Mouse (Mus musculus) liver, embryonic 14.5 days (tissue): ENCODE results near the gene Mapkapk3. TPM values are rescaled to one million over a fixed set of nuclear protein-coding genes. Genes with fewer than 3 reads are reported as not detected.
A peak's percentile ranks its signal among the peaks of the same experiment; 100 is the strongest.

Experiments
- ATAC-seq: fragments of 200-750 bp; cut with Nextera tagmentation; 2 replicates; pipeline ENCODE4 v1.8.0; 2017; ENCODE audit warnings: moderate number of reproducible peaks, mild to moderate bottlenecking, moderate library complexity; ENCODE audit not compliant: insufficient read depth
- DNase-seq, 3 experiments: peaks; one replicate each; pipeline ENCODE4 v3.0.0-alpha.2; 2012 to 2013; ENCODE audit warnings: low read depth in 3 of 3, low spot score in 3 of 3
- H3K27ac ChIP-seq: fragments of 300-500 bp; sonication (generic); 2 replicates; pipeline ENCODE4 v1.5.1; 2014; ENCODE audit warnings: moderate library complexity, mild to moderate bottlenecking, control low read depth, inconsistent platforms
- H3K27me3 ChIP-seq: fragments of 300-500 bp; sonication (generic); 2 replicates; pipeline ENCODE4 v1.6.1; 2014; ENCODE audit warnings: mild to moderate bottlenecking, low read length, moderate library complexity; ENCODE audit not compliant: control insufficient read depth, insufficient read depth
- H3K36me3 ChIP-seq: fragments of 300-500 bp; sonication (generic); replicated peaks from 2 replicates; pipeline ENCODE4 v1.6.1; 2014; ENCODE audit warnings: low read depth; ENCODE audit not compliant: control insufficient read depth, insufficient read depth
- H3K4me1 ChIP-seq, 2 experiments: fragments of 200-500 bp in 1 of 2; fragments of 300-500 bp in 1 of 2; sonication (generic) in 1 of 2; replicated peaks; 2 replicates each; pipeline ENCODE4 v1.6.1; 2012 to 2014; ENCODE audit warnings: antibody characterized with exemption in 1 of 2, inconsistent platforms in 1 of 2, low read length in 1 of 2; ENCODE audit not compliant: control insufficient read depth in 2 of 2, insufficient read depth in 2 of 2
- H3K4me2 ChIP-seq: fragments of 300-500 bp; sonication (generic); 2 replicates; pipeline ENCODE4 v1.6.1; 2014; ENCODE audit warnings: low read depth, mild to moderate bottlenecking, control low read depth, moderate library complexity
- H3K4me3 ChIP-seq, 2 experiments: fragments of 200-500 bp in 1 of 2; fragments of 300-500 bp in 1 of 2; sonication (generic) in 1 of 2; 2 replicates each; pipeline ENCODE4 v1.5.1; 2012 to 2014; ENCODE audit warnings: low read depth in 2 of 2, low read length in 2 of 2, mild to moderate bottlenecking in 2 of 2, control low read depth in 1 of 2, inconsistent platforms in 1 of 2, moderate library complexity in 1 of 2; ENCODE audit not compliant: insufficient read depth in 1 of 2
- H3K9ac ChIP-seq: fragments of 300-500 bp; sonication (generic); replicated peaks from 2 replicates; pipeline ENCODE4 v1.6.1; 2014; ENCODE audit warnings: mild to moderate bottlenecking, control low read depth, moderate library complexity
- H3K9me3 ChIP-seq: fragments of 300-500 bp; sonication (generic); 2 replicates; pipeline ENCODE4 v1.6.1; 2016; ENCODE audit warnings: low read length, mixed read lengths; ENCODE audit not compliant: control insufficient read depth
- CTCF ChIP-seq: IDR thresholded peaks from 2 replicates; pipeline ENCODE4 v1.5.1; 2016; ENCODE audit warnings: antibody characterized with exemption, low read depth, control low read depth
- EP300 ChIP-seq: IDR thresholded peaks from 2 replicates; pipeline ENCODE4 v1.6.1; 2016; ENCODE audit warnings: antibody characterized with exemption, low read depth
- WGBS: fragments of 180-500 bp; shearing (Covaris S2); extraction: QIAGEN DNeasy Blood & Tissue Kit; methylation state at CpG from one replicate; pipeline ENCODE4 v1.1.7; 2014; ENCODE audit not compliant: insufficient replicate concordance; 5-methylcytosine and 5-hydroxymethylcytosine counted together
- polyA plus RNA-seq, 2 experiments: library from polyadenylated mRNA; depleted of rRNA in 1 of 2; stranded (reverse) in 1 of 2; unstranded in 1 of 2; fragments of >200 nt; fragmentation: Nextera tagmentation in 1 of 2; extraction: Ambion mirVana in 1 of 2; gene quantifications; 2 replicates each; pipeline versions ENCODE4 v1.2.1 to v1.2.3; 2012 to 2014

Gene Mapkapk3
- polyA plus RNA-seq, 2 experiments: 6.2 to 8.0 TPM

GRCm38 (mm10) chr9:107246170-107246569 lies 43.5 kb downstream of the Mapkapk3 start:
- TF ChIP-seq EP300: no peak
- TF ChIP-seq CTCF: peak; percentile 61
- H3K4me3 ChIP-seq: no peak overlapping the region
- H3K9ac ChIP-seq: no peak overlapping the region
- DNase-seq (no peak), ATAC-seq (no peak)
- H3K27ac ChIP-seq: no peak overlapping the region
- H3K9me3 ChIP-seq: no peaks in the 10 kb centered on the region
- H3K36me3 ChIP-seq: no peaks in the 10 kb centered on the region
- no peak overlapping the region for H3K4me2 ChIP-seq
- H3K27me3 ChIP-seq: no peaks in the 10 kb centered on the region
- H3K4me1 ChIP-seq: no peaks in the 10 kb centered on the region
- WGBS: 38% methylated on average over 4 of the region's 4 CpGs

- H3K9ac ChIP-seq: no peak overlapping the region
- H3K4me3 ChIP-seq: no peak overlapping the region
- H3K9me3 ChIP-seq: no peaks in the 10 kb centered on the region
- no peak for TF ChIP-seq EP300
- TF ChIP-seq CTCF: no peak
- ATAC-seq (no peak), DNase-seq (no peak)
- 51% methylated on average over 4 of the region's 4 CpGs for WGBS
- H3K27ac ChIP-seq: no peak overlapping the region
- H3K4me1 ChIP-seq: no peaks in the 10 kb centered on the region
- H3K4me2 ChIP-seq: no peak overlapping the region
- no peaks in the 10 kb centered on the region for H3K27me3 ChIP-seq
- no peaks in the 10 kb centered on the region for H3K36me3 ChIP-seq
These were observed 44.4 kb downstream of the Mapkapk3 start for GRCm38 (mm10) chr9:107245311-107245710.

GRCm38 (mm10) chr9:107236151-107236550 lies 53.5 kb downstream of the Mapkapk3 start:
- DNase-seq: no peak
- WGBS: 43% methylated on average over 5 of the region's 5 CpGs
- Histone ChIP-seq H3K27ac (no peak overlapping the region), H3K36me3 (no peaks in the 10 kb centered on the region), H3K9me3 (no peaks in the 10 kb centered on the region), H3K4me3 (no peak overlapping the region), H3K27me3 (peaks cover 47% of the 10 kb centered on the region), H3K9ac (no peak overlapping the region), H3K4me1 (no peaks in the 10 kb centered on the region), H3K4me2 (no peak overlapping the region)
- ATAC-seq: no peak
- TF ChIP-seq EP300 (no peak), CTCF (no peak)

GRCm38 (mm10) chr9:107235261-107235660 lies 54.4 kb downstream of the Mapkapk3 start:
- Histone ChIP-seq H3K27ac (no peak overlapping the region), H3K9ac (no peak overlapping the region), H3K27me3 (peaks cover 53% of the 10 kb centered on the region), H3K4me2 (no peak overlapping the region), H3K36me3 (no peaks in the 10 kb centered on the region), H3K4me3 (no peak overlapping the region), H3K4me1 (no peaks in the 10 kb centered on the region), H3K9me3 (no peaks in the 10 kb centered on the region)
- no peak for ATAC-seq
- no peak for DNase-seq
- 25% methylated on average over 5 of the region's 5 CpGs for WGBS
- no peak for TF ChIP-seq EP300
- TF ChIP-seq CTCF: no peak

GRCm38 (mm10) chr9:107232140-107232539 lies 57.5 kb downstream of the Mapkapk3 start:
- ATAC-seq (no peak), DNase-seq (no peak)
- no peaks in the 10 kb centered on the region for H3K9me3 ChIP-seq
- no peak overlapping the region for H3K27ac ChIP-seq
- H3K9ac ChIP-seq: no peak overlapping the region
- no peaks in the 10 kb centered on the region for H3K4me1 ChIP-seq
- no peak overlapping the region; a peak in 1 of 4 replicates for H3K4me3 ChIP-seq
- peaks cover 60% of the 10 kb centered on the region for H3K27me3 ChIP-seq
- H3K36me3 ChIP-seq: no peaks in the 10 kb centered on the region
- TF ChIP-seq EP300 (no peak), CTCF (no peak)
- 22% methylated on average over 9 of the region's 9 CpGs for WGBS
- H3K4me2 ChIP-seq: peak overlapping the region; percentile 64; the same call in 1 of the 2 replicates
